Mouse (Mus musculus) ES-E14 (cell line): ENCODE measurements around the gene Fem1a. TPM values are rescaled to one million over a fixed set of nuclear protein-coding genes. Genes with fewer than 3 reads are reported as not detected.
"Not testable (repeated sequence)": the region's sequence is repeated elsewhere in the genome, so short reads cannot be mapped to it uniquely, and the experiment has no call there.

Source experiments
- DNase-seq: peaks from one replicate; pipeline ENCODE4 v3.0.0-alpha.2; 2013; ENCODE audit warnings: low read depth, low spot score
- H3K27ac ChIP-seq: 2 replicates; pipeline ENCODE4 v1.5.1; 2012; ENCODE audit warnings: low read depth, mild to moderate bottlenecking, low read length, moderate library complexity, mixed read lengths; ENCODE audit not compliant: poor library complexity, insufficient read depth, severe bottlenecking
- H3K36me3 ChIP-seq: 2 replicates; pipeline ENCODE4 v1.6.1; 2012; ENCODE audit warnings: mild to moderate bottlenecking, low read length, moderate library complexity, mixed read lengths; ENCODE audit not compliant: control insufficient read depth, poor library complexity, insufficient read depth, severe bottlenecking
- H3K4me1 ChIP-seq, 2 experiments: fragments of 150-350 bp in 1 of 2; sonication (generic) in 1 of 2; 2 replicates each; pipeline ENCODE4 v1.6.1; 2012; ENCODE audit warnings: low read length in 2 of 2, mild to moderate bottlenecking in 1 of 2, mixed read lengths in 1 of 2; ENCODE audit not compliant: control insufficient read depth in 2 of 2, insufficient read depth in 2 of 2, poor library complexity in 1 of 2
- H3K4me3 ChIP-seq, 2 experiments: fragments of 150-350 bp in 1 of 2; sonication (generic) in 1 of 2; 2 replicates each; pipeline ENCODE4 v1.5.1; 2012; ENCODE audit warnings: low read length in 2 of 2, low read depth in 1 of 2, mild to moderate bottlenecking in 1 of 2, mixed read lengths in 1 of 2; ENCODE audit not compliant: insufficient read depth in 1 of 2, poor library complexity in 1 of 2, severe bottlenecking in 1 of 2
- H3K9ac ChIP-seq: 2 replicates; pipeline ENCODE4 v1.6.1; 2012; ENCODE audit warnings: low read depth, mild to moderate bottlenecking, low read length, mixed read lengths; ENCODE audit not compliant: poor library complexity, insufficient read depth, severe bottlenecking
- H3K9me3 ChIP-seq: fragments of 150-350 bp; sonication (generic); 2 replicates; pipeline ENCODE4 v1.6.1; 2012; ENCODE audit warnings: low read depth, mild to moderate bottlenecking, low read length; ENCODE audit not compliant: control insufficient read depth, insufficient read depth
- CHD2 ChIP-seq: IDR thresholded peaks from 2 replicates; pipeline ENCODE4 v1.6.1; 2014; ENCODE audit warnings: mild to moderate bottlenecking, low read depth, low read length, inconsistent platforms
- HCFC1 ChIP-seq: IDR thresholded peaks from 2 replicates; pipeline ENCODE4 v1.6.1; 2012; ENCODE audit warnings: low read length, inconsistent platforms, borderline replicate concordance; ENCODE audit not compliant: insufficient read depth
- MAFK ChIP-seq: IDR thresholded peaks from 2 replicates; pipeline ENCODE4 v1.6.1; 2014; ENCODE audit warnings: mild to moderate bottlenecking, low read depth, low read length, inconsistent platforms; ENCODE audit not compliant: insufficient read depth
- ZC3H11A ChIP-seq: IDR thresholded peaks from 2 replicates; pipeline ENCODE4 v1.6.1; 2012; ENCODE audit warnings: low read depth, mild to moderate bottlenecking, inconsistent platforms, low read length, borderline replicate concordance
- ZNF384 ChIP-seq: IDR thresholded peaks from 2 replicates; pipeline ENCODE4 v1.6.1; 2012; ENCODE audit warnings: low read depth, low read length, inconsistent platforms
- in situ Hi-C, 2 experiments: fragments of 600-800 bp; cut with MboI; formaldehyde crosslinking; loops; one replicate each; pipeline ENCODE4 v1.15.1; 2025; ENCODE audit warnings: low sequenced_read_pairs in 2 of 2, inconsistent platforms in 1 of 2; ENCODE audit not compliant: unreplicated experiment in 2 of 2
- total RNA-seq: library from RNA; depleted of rRNA; stranded (reverse); fragments of 300-350 nt; gene quantifications from 2 replicates; pipeline ENCODE4 v1.2.3, GENCODE M21; 2012

Fem1a gene
- total RNA-seq, 1 experiment: 18.8 TPM

- DNase-seq: no peak
- Histone ChIP-seq H3K27ac (no peak overlapping the region), H3K9me3 (no peaks in the 10 kb centered on the region), H3K4me1 (peaks cover 5 to 22% of the 10 kb centered on the region in 2 experiments), H3K9ac (peak overlapping the region; percentile 65), H3K4me3 (peak overlapping the region; percentile 85 to 92), H3K36me3 (peaks cover 35% of the 10 kb centered on the region)
- TF ChIP-seq ZC3H11A (no peak), ZNF384 (no peak), MAFK (no peak), CHD2 (no peak), HCFC1 (no peak)
- in situ Hi-C loops: no loop called here
Measured at GRCm38 (mm10) chr17:56257181-56257894, 728 bp downstream of the Fem1a start.

- Histone ChIP-seq H3K4me1 (peaks cover 5 to 22% of the 10 kb centered on the region in 2 experiments), H3K4me3 (peak overlapping the region in 1 of 2 experiments; percentile 31; a peak in 2 of 4 replicates), H3K9ac (peak overlapping the region; percentile 14; the same call in 1 of the 2 replicates), H3K36me3 (peaks cover 38% of the 10 kb centered on the region)
- H3K9me3 ChIP-seq, H3K27ac ChIP-seq, in situ Hi-C loops, DNase-seq: not testable (repeated sequence)
Measured at GRCm38 (mm10) chr17:56258269-56258668, 1.7 kb downstream of the Fem1a start.

GRCm38 (mm10) chr17:56258812-56259211, 2.2 kb downstream of the Fem1a start:
- DNase-seq, in situ Hi-C loops, H3K27ac ChIP-seq, H3K9ac ChIP-seq, H3K9me3 ChIP-seq: not testable (repeated sequence)
- H3K36me3 ChIP-seq: peaks cover 38% of the 10 kb centered on the region
- peaks cover 5 to 22% of the 10 kb centered on the region in 2 experiments for H3K4me1 ChIP-seq
- H3K4me3 ChIP-seq: peak overlapping the region in 1 of 2 experiments; percentile 31; a peak in 1 of 4 replicates

- TF ChIP-seq MAFK: no peak
- no peak for TF ChIP-seq HCFC1
- TF ChIP-seq CHD2: no peak
- TF ChIP-seq ZC3H11A: no peak
- no peak for TF ChIP-seq ZNF384
- Histone ChIP-seq H3K27ac (no peak overlapping the region), H3K9ac (no peak overlapping the region), H3K9me3 (no peaks in the 10 kb centered on the region), H3K4me3 (no peak overlapping the region), H3K36me3 (peaks cover 38% of the 10 kb centered on the region), H3K4me1 (peaks cover 5 to 22% of the 10 kb centered on the region in 2 experiments)
- in situ Hi-C loops: no loop called here
- no peak for DNase-seq
Measured at GRCm38 (mm10) chr17:56259301-56260037, 2.9 kb downstream of the Fem1a start.

- Histone ChIP-seq H3K36me3 (peaks cover 38% of the 10 kb centered on the region), H3K9me3 (no peaks in the 10 kb centered on the region), H3K4me1 (peaks cover 5 to 25% of the 10 kb centered on the region in 2 experiments; a peak in 3 of 4 replicates), H3K9ac (no peak overlapping the region; the same call in 1 of the 2 replicates), H3K27ac (no peak overlapping the region), H3K4me3 (no peak overlapping the region)
- DNase-seq: no peak
- TF ChIP-seq HCFC1: no peak
- no peak for TF ChIP-seq CHD2
- no peak for TF ChIP-seq ZNF384
- no peak for TF ChIP-seq MAFK
- TF ChIP-seq ZC3H11A: no peak
- in situ Hi-C loops: no loop called here
Measured at GRCm38 (mm10) chr17:56261166-56261565, 4.6 kb downstream of the Fem1a start.
